Mouse (Mus musculus) olfactory bulb, adult 2 months (tissue): ENCODE measurements around the gene Arrb1.

Source experiments
- CTCF ChIP-seq: fragments of 200-500 bp; IDR thresholded peaks from 2 replicates; pipeline ENCODE4 v1.5.1; 2012; ENCODE audit warnings: low read depth, mild to moderate bottlenecking, low read length, moderate library complexity; ENCODE audit not compliant: insufficient read depth
- POLR2A ChIP-seq: fragments of 200-500 bp; IDR thresholded peaks from 2 replicates; pipeline ENCODE4 v1.6.1; 2012; ENCODE audit warnings: mild to moderate bottlenecking, low read depth, low read length, moderate library complexity; ENCODE audit not compliant: insufficient read depth

- TF ChIP-seq CTCF (no peak), POLR2A (no peak)
These were observed 47.0 kb downstream of the Arrb1 start for GRCm38 (mm10) chr7:99582306-99582705.
